In genomic region chr6:34660724-34661123, GRCm38 (mm10) we compare ENCODE assay signal across 8 mouse cellular contexts.
A peak's percentile ranks its signal among the peaks of the same experiment; 100 is the strongest.
DNase-seq lines count a peak whose midpoint lies in the region; ATAC-seq and TF ChIP-seq lines count a peak whose summit lies in the region.

No protein-coding gene starts in this region.

- DNase-seq in hindbrain, postnatal 0 days (ENCODE audit: low spot score), result peak; percentile 51
- peak; percentile 8 for DNase-seq in 416B (ENCODE audit: low read depth)
- peak; percentile 3 to 25 for DNase-seq in cerebellum, adult 18-20 months
- no peak for DNase-seq in frontal cortex, postnatal 36 days (ENCODE audit: low spot score in 2 of 2)
- no peak for DNase-seq in left cerebral cortex, adult 8-10 months (ENCODE audit: low spot score in 2 of 2)

- 18% methylated on average over 8 of the region's 8 CpGs for WGBS in hindbrain, postnatal 0 days
- WGBS in hindbrain, embryonic 12.5 days, result 56% methylated on average over 8 of the region's 8 CpGs
- WGBS in heart, embryonic 13.5 days, result 13% methylated on average over 8 of the region's 8 CpGs

- peaks cover 7% of the 10 kb centered on the region; the same call in 1 of the 2 replicates for H3K4me1 ChIP-seq in hindbrain, postnatal 0 days (ENCODE audit: insufficient read depth, low read length)
- no peaks in the 10 kb centered on the region for H3K4me1 ChIP-seq in hindbrain, embryonic 12.5 days
- H3K4me1 ChIP-seq in heart, embryonic 13.5 days, result peaks cover 46% of the 10 kb centered on the region

- H3K9me3 ChIP-seq in hindbrain, postnatal 0 days (ENCODE audit: low read length), result no peaks in the 10 kb centered on the region
- no peaks in the 10 kb centered on the region for H3K9me3 ChIP-seq in hindbrain, embryonic 12.5 days (replicated peaks)
- H3K9me3 ChIP-seq in heart, embryonic 13.5 days, result no peaks in the 10 kb centered on the region; the same call in 1 of the 2 replicates

- H3K27ac ChIP-seq in hindbrain, postnatal 0 days, result no peak overlapping the region
- no peak overlapping the region for H3K27ac ChIP-seq in hindbrain, embryonic 12.5 days
- peak overlapping the region; percentile 82 for H3K27ac ChIP-seq in heart, embryonic 13.5 days (replicated peaks)

- H3K4me2 ChIP-seq in hindbrain, postnatal 0 days (ENCODE audit: low read depth, low read length), result no peak overlapping the region
- H3K4me2 ChIP-seq in hindbrain, embryonic 12.5 days (replicated peaks), result no peak overlapping the region
- peak overlapping the region; percentile 61 for H3K4me2 ChIP-seq in heart, embryonic 13.5 days

- H3K27me3 ChIP-seq in hindbrain, postnatal 0 days (ENCODE audit: insufficient read depth, low read length), result no peaks in the 10 kb centered on the region
- no peaks in the 10 kb centered on the region for H3K27me3 ChIP-seq in hindbrain, embryonic 12.5 days
- H3K27me3 ChIP-seq in heart, embryonic 13.5 days (replicated peaks), result no peaks in the 10 kb centered on the region

- no peaks in the 10 kb centered on the region for H3K36me3 ChIP-seq in hindbrain, postnatal 0 days (ENCODE audit: insufficient read depth, low read length)
- H3K36me3 ChIP-seq in hindbrain, embryonic 12.5 days, result no peaks in the 10 kb centered on the region
- H3K36me3 ChIP-seq in heart, embryonic 13.5 days, result peaks cover 24% of the 10 kb centered on the region

- no peak for ATAC-seq in hindbrain, postnatal 0 days
- no peak for ATAC-seq in hindbrain, embryonic 12.5 days (ENCODE audit: low FRiP score)
- ATAC-seq in heart, embryonic 13.5 days (ENCODE audit: extremely low read depth, insufficient number of reproducible peaks, low FRiP score, low TSS enrichment), result no peak
- ATAC-seq in activated CD4-positive, CD25-positive, alpha-beta regulatory T cell, adult 4 months, result no peak

- no peak overlapping the region for H3K4me3 ChIP-seq in hindbrain, postnatal 0 days (ENCODE audit: low read length)
- no peak overlapping the region for H3K4me3 ChIP-seq in hindbrain, embryonic 12.5 days
- peak overlapping the region; percentile 13 for H3K4me3 ChIP-seq in heart, embryonic 13.5 days

- H3K9ac ChIP-seq in hindbrain, postnatal 0 days (replicated peaks; ENCODE audit: low read length), result no peak overlapping the region
- H3K9ac ChIP-seq in hindbrain, embryonic 12.5 days, result no peak overlapping the region
- H3K9ac ChIP-seq in heart, embryonic 13.5 days, result peak overlapping the region; percentile 70

- TF ChIP-seq CTCF in hindbrain, postnatal 0 days (IDR thresholded peaks at IDR 0.05; ENCODE audit: low read depth), result no peak

Comparison
In these comparisons a context has a peak if more than half of its experiments do, and no peak if none do; other contexts are left out.
1. DNase-seq: peak in hindbrain, postnatal 0 days (single experiment), 416B (single experiment) and cerebellum, adult 18-20 months (2 of 2); none in frontal cortex, postnatal 36 days (0 of 2) and left cerebral cortex, adult 8-10 months (0 of 2).